Mouse (Mus musculus): Measurements from ENCODE around the gene Ap2b1. TPM values are rescaled to one million over a fixed set of nuclear protein-coding genes. Genes with fewer than 3 reads are reported as not detected.

The Ap2b1 gene
- polyA plus RNA-seq, 1 experiment from 2014 or later, result 51.5 TPM

DNA sequence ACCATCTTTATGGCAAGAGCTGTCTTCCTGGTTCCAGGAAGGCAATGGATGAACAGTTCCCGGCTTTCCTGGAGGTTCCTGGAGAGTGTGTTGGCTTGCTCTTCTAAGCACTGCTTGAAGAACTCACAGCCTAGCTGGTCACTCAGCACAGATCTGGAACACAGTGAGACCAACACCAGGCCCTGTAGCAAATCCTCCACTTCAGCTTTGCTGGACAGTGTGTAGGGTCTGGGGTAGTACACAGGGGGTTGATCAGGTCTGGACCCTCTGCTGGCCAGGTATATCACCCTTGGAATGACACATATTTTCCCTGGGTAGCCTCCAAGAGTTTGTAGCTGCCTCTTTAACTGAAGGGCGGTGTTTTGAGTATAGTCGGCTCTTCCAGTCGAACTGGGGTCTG, 19.8 kb upstream of the Ap2b1 start:
- Histone ChIP-seq H3K27ac (ENCODE audit: low read depth, low read length) (no peak overlapping the region), H3K9ac (ENCODE audit: low read depth, low read length) (no peak overlapping the region), H3K36me3 (ENCODE audit: control insufficient read depth, insufficient read depth, low read length) (no peaks in the 10 kb centered on the region), H3K4me2 (no peak overlapping the region), H3K4me1 (ENCODE audit: control insufficient read depth, insufficient read depth, low read length) (no peaks in the 10 kb centered on the region), H3K27me3 (ENCODE audit: control insufficient read depth, insufficient read depth, low read length) (peaks cover 9% of the 10 kb centered on the region; the same call in 1 of the 2 replicates), H3K4me3 (ENCODE audit: low read depth, low read length) (no peak overlapping the region), H3K9me3 (replicated peaks; ENCODE audit: control insufficient read depth, low read length) (no peaks in the 10 kb centered on the region)
- no peak for ATAC-seq (replicated peaks; ENCODE audit: insufficient number of reproducible peaks, low FRiP score, low TSS enrichment)
- WGBS (ENCODE audit: insufficient replicate concordance), result 78% methylated on average over 4 of the region's 4 CpGs

DNA sequence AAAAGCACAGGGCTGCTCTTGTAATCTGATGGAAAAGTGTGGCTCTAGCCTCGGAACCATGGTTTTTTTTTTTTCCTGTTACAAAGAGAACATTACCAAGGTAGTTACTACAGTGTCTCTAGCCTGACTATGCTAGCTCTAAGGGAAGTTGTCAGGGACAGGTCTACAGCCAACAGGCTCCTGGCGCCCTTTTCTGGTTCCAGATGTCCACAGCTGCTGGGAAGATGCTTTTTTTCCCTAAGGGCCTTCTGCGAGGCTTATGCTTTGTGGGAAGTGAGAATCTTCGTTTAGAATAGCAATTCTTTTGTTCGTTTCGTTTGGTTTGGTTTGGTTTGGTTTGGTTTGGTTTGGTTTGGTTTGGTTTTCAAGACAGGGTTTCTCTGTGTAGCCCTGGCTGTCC, 19.1 kb upstream of the Ap2b1 start:
- 76% methylated on average over 6 of the region's 6 CpGs for WGBS (ENCODE audit: insufficient replicate concordance)
- H3K4me1 ChIP-seq (ENCODE audit: control insufficient read depth, insufficient read depth, low read length), result no peaks in the 10 kb centered on the region

DNA sequence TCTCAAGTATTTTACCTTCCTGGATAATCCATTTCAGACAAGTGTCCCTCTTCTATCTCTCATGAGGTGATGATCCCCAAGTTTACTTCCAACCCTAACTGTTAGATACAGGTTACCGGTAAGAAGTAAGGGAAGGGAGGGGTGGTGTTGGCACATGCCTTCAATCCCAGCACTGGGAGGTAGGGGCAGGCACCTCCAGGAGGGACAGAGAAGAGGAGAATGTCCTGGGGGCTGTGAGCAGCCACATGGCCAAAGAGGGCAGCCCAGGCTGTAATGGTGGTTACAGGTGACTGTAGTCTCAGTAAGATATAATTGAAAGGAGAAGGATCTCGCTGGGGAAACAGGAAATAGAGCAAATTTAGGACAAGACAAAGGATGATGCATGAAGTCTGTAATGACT, 16.7 kb upstream of the Ap2b1 start:
- Histone ChIP-seq H3K9me3 (replicated peaks; ENCODE audit: control insufficient read depth, low read length) (no peaks in the 10 kb centered on the region), H3K9ac (ENCODE audit: low read depth, low read length) (no peak overlapping the region), H3K4me3 (ENCODE audit: low read depth, low read length) (no peak overlapping the region), H3K4me2 (no peak overlapping the region), H3K4me1 (ENCODE audit: control insufficient read depth, insufficient read depth, low read length) (no peaks in the 10 kb centered on the region), H3K27ac (ENCODE audit: low read depth, low read length) (no peak overlapping the region), H3K27me3 (ENCODE audit: control insufficient read depth, insufficient read depth, low read length) (peaks cover 3% of the 10 kb centered on the region; the same call in 1 of the 2 replicates), H3K36me3 (ENCODE audit: control insufficient read depth, insufficient read depth, low read length) (no peaks in the 10 kb centered on the region)
- ATAC-seq (replicated peaks; ENCODE audit: insufficient number of reproducible peaks, low FRiP score, low TSS enrichment), result no peak
- WGBS (ENCODE audit: insufficient replicate concordance), result 63% methylated on average over 2 of the region's 2 CpGs

More for the DNA sequence above, 19.1 kb upstream of the Ap2b1 start:
- ATAC-seq (replicated peaks; ENCODE audit: insufficient number of reproducible peaks, low FRiP score, low TSS enrichment), result no peak
- H3K36me3 ChIP-seq (ENCODE audit: control insufficient read depth, insufficient read depth, low read length), result no peaks in the 10 kb centered on the region
- H3K27me3 ChIP-seq (ENCODE audit: control insufficient read depth, insufficient read depth, low read length), result peaks cover 8% of the 10 kb centered on the region; the same call in 1 of the 2 replicates
- H3K27ac ChIP-seq (ENCODE audit: low read depth, low read length), result no peak overlapping the region
- H3K9ac ChIP-seq (ENCODE audit: low read depth, low read length), result no peak overlapping the region
- no peak overlapping the region for H3K4me3 ChIP-seq (ENCODE audit: low read depth, low read length)
- H3K9me3 ChIP-seq (replicated peaks; ENCODE audit: control insufficient read depth, low read length), result no peaks in the 10 kb centered on the region
- H3K4me2 ChIP-seq, result no peak overlapping the region

DNA sequence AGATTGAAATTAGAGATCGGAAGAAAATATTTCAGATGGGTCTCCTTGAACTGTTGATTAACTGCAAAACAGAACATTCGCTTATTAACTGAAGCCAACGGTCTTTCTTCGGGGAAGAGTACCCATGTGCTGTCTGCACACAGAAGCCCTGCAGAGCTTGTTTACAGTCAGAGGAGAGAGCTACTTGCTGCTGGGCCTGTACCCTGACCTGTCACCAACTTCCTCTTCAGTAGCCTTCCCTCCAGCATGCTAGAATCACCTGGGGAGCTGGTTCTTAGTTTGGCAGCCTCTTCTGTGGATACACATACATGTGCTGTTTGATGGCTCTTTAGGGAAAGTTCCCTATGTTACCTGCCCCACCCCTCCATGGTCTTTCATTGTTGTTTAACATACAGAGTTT, 13.2 kb upstream of the Ap2b1 start:
- whole genome bisulfite sequencing (ENCODE audit: insufficient replicate concordance), result 90% methylated on average over 4 of the region's 4 CpGs
- Histone ChIP-seq H3K4me1 (ENCODE audit: control insufficient read depth, insufficient read depth, low read length) (peaks cover under 1% of the 10 kb centered on the region; the same call in 1 of the 2 replicates), H3K27ac (ENCODE audit: low read depth, low read length) (no peak overlapping the region)

DNA sequence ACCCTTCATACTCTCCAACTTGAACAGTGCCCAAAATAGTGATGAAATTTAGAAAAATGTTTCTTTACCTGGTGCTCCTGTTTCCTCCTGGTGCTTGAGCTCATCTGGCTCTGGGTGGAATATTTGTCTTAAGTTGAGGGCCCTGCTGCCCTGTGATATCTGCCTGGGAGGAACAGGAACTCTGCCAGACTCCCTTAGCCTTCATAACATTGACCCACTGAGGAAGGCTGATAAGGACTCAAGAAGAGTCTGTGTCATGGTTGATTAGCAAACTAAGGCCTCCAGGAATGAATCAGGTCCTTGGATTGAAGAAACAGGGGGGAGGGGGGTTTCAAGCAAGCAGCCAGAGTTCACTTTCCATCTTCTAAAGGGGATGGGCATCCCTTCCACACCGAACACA, 12.3 kb upstream of the Ap2b1 start, which contains the start of gene Slfn14:
Gene Slfn14, minus strand, starts transcription at position 161 of the 400 bp plus-strand sequence.
- Histone ChIP-seq H3K4me2 (peak within 1 kb of the TSS; percentile 38), H3K27me3 (ENCODE audit: control insufficient read depth, insufficient read depth, low read length) (peaks cover 3% of the 10 kb centered on the region; the same call in 1 of the 2 replicates), H3K4me3 (ENCODE audit: low read depth, low read length) (peak within 1 kb of the TSS; percentile 31), H3K36me3 (ENCODE audit: control insufficient read depth, insufficient read depth, low read length) (no peaks in the 10 kb centered on the region), H3K4me1 (ENCODE audit: control insufficient read depth, insufficient read depth, low read length) (peaks cover 4% of the 10 kb centered on the region; the same call in 1 of the 2 replicates), H3K9ac (ENCODE audit: low read depth, low read length) (0 out of 2 replicates have a peak within 1 kb of the TSS, but pooled peaks have one; percentile 10), H3K9me3 (replicated peaks; ENCODE audit: control insufficient read depth, low read length) (no peaks in the 10 kb centered on the region), H3K27ac (ENCODE audit: low read depth, low read length) (peak within 1 kb of the TSS; percentile 35; the same call in 1 of the 2 replicates)
- 45% methylated on average over 1 of the region's 1 CpGs for WGBS (ENCODE audit: insufficient replicate concordance)
- ATAC-seq (replicated peaks; ENCODE audit: insufficient number of reproducible peaks, low FRiP score, low TSS enrichment), result peak; percentile 50; the same call in 1 of the 2 replicates

More for the DNA sequence above, 13.2 kb upstream of the Ap2b1 start:
- Histone ChIP-seq H3K9ac (ENCODE audit: low read depth, low read length) (no peak overlapping the region), H3K27me3 (ENCODE audit: control insufficient read depth, insufficient read depth, low read length) (peaks cover 3% of the 10 kb centered on the region; the same call in 1 of the 2 replicates), H3K4me3 (ENCODE audit: low read depth, low read length) (peak overlapping the region; percentile 31), H3K9me3 (replicated peaks; ENCODE audit: control insufficient read depth, low read length) (no peaks in the 10 kb centered on the region), H3K36me3 (ENCODE audit: control insufficient read depth, insufficient read depth, low read length) (no peaks in the 10 kb centered on the region), H3K4me2 (peak overlapping the region; percentile 38)
- ATAC-seq (replicated peaks; ENCODE audit: insufficient number of reproducible peaks, low FRiP score, low TSS enrichment), result no peak

DNA sequence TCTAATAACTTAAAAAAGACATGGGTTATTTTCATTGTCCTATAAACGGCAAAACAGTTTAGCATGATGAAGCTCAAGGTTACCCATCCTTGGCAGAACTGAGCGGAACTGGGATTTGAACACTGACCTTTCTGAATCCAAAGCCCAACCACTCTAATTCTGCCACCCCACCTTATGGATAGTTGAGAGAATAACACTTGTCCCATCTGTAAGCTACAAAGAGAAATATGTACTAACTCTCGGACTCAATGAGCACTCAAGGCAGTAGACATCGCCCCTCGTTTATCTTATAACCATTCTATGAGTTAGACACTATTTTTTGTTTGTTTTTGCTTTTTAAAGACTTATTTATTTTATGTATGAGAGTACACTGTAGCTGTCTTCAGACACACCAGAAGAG, 9.8 kb upstream of the Ap2b1 start:
- H3K4me1 ChIP-seq (ENCODE audit: control insufficient read depth, insufficient read depth, low read length), result peaks cover 12% of the 10 kb centered on the region
- no peak overlapping the region for H3K9ac ChIP-seq (ENCODE audit: low read depth, low read length)
- H3K36me3 ChIP-seq (ENCODE audit: control insufficient read depth, insufficient read depth, low read length), result no peaks in the 10 kb centered on the region
- H3K4me2 ChIP-seq, result no peak overlapping the region
- H3K9me3 ChIP-seq (replicated peaks; ENCODE audit: control insufficient read depth, low read length), result no peaks in the 10 kb centered on the region
- H3K27me3 ChIP-seq (ENCODE audit: control insufficient read depth, insufficient read depth, low read length), result no peaks in the 10 kb centered on the region
- 88% methylated on average over 5 of the region's 5 CpGs for WGBS (ENCODE audit: insufficient replicate concordance)
- no peak overlapping the region for H3K27ac ChIP-seq (ENCODE audit: low read depth, low read length)
- no peak overlapping the region for H3K4me3 ChIP-seq (ENCODE audit: low read depth, low read length)
- ATAC-seq (replicated peaks; ENCODE audit: insufficient number of reproducible peaks, low FRiP score, low TSS enrichment), result no peak

DNA sequence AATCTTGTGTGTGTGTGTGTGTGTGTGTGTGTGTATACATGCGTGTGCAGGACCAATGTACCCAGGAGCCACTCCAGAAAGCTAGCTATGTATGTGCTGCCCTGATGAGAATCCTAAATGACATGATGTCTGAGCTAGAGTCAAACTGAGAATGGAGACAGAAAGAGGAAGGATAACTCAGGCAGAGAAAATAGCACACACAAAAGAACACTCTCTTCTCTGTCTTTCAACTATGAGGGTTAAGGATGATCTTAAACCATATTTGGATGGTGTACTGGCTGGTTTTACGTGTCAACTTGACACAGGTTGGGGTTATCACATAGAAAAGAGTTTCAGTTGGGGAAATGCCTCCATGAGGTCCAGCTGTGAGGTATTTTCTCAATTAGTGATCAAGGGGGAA, 9.2 kb upstream of the Ap2b1 start:
- no peak overlapping the region for H3K9ac ChIP-seq (ENCODE audit: low read depth, low read length)
- WGBS (ENCODE audit: insufficient replicate concordance), result 76% methylated on average over 2 of the region's 2 CpGs
- H3K4me3 ChIP-seq (ENCODE audit: low read depth, low read length), result no peak overlapping the region
- no peaks in the 10 kb centered on the region for H3K36me3 ChIP-seq (ENCODE audit: control insufficient read depth, insufficient read depth, low read length)
- H3K4me1 ChIP-seq (ENCODE audit: control insufficient read depth, insufficient read depth, low read length), result peaks cover 12% of the 10 kb centered on the region
- no peak overlapping the region for H3K27ac ChIP-seq (ENCODE audit: low read depth, low read length)
- ATAC-seq (replicated peaks; ENCODE audit: insufficient number of reproducible peaks, low FRiP score, low TSS enrichment), result no peak
- H3K9me3 ChIP-seq (replicated peaks; ENCODE audit: control insufficient read depth, low read length), result no peaks in the 10 kb centered on the region
- H3K4me2 ChIP-seq, result no peak overlapping the region
- H3K27me3 ChIP-seq (ENCODE audit: control insufficient read depth, insufficient read depth, low read length), result no peaks in the 10 kb centered on the region

DNA sequence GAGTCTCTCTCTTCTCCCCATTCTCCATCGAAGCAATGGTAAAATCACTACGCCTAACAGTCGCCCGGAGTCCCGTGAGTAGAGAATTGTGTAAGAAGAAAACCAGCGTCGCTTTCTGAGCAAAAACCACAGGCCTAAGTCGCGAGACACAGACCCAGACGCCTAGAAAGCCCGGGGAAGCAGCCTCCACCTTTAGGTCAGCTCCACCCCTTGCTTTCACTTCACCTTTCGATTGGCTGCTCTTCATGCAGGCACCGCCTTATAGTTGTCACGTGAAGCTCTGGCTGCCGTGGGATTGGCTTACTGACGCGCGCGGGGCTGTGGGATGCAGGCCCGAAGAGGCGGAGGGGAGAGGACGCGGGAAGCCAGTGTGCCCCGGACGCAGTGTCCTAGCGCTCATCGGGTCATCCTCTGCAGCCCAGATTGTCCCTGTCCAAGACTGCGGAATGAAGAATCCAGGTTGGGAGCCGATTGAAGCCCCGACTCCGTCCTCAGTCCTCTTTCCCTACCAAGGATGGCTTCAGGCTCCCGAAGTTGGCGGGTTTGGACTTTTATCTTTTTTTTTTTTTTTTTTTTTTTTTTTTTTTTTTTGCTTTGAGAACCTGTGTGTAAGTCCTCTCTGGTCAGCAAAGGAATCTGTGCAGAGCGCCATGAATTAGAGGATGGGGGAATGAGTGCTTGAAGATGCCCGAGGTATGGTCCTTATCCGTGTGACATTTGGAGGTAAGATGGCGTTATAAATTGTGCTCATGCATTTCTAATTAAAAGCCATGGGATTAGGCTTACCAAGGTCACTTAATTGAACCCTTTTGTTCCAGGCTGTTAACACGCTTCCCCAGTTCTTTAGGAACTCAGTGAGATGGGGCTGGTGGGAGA, 7.2 kb upstream of the Ap2b1 start:
- under 1% methylated on average over 38 of the region's 38 CpGs for WGBS (ENCODE audit: insufficient replicate concordance)
- Histone ChIP-seq H3K4me2 (peak overlapping the region; percentile 78), H3K4me3 (ENCODE audit: low read depth, low read length) (peak overlapping the region; percentile 80), H3K36me3 (ENCODE audit: control insufficient read depth, insufficient read depth, low read length) (peaks cover 6% of the 10 kb centered on the region; the same call in 1 of the 2 replicates), H3K9me3 (replicated peaks; ENCODE audit: control insufficient read depth, low read length) (no peaks in the 10 kb centered on the region), H3K9ac (ENCODE audit: low read depth, low read length) (peak overlapping the region; percentile 87), H3K4me1 (ENCODE audit: control insufficient read depth, insufficient read depth, low read length) (peaks cover 12% of the 10 kb centered on the region), H3K27me3 (ENCODE audit: control insufficient read depth, insufficient read depth, low read length) (no peaks in the 10 kb centered on the region), H3K27ac (ENCODE audit: low read depth, low read length) (peak overlapping the region; percentile 70)
- ATAC-seq (replicated peaks; ENCODE audit: insufficient number of reproducible peaks, low FRiP score, low TSS enrichment), result peak; percentile 98

All from heart, embryonic 11.5 days (tissue).